Mouse (Mus musculus): Measurements from ENCODE around the gene Prdm15.

- TF ChIP-seq CTCF (IDR thresholded peaks at IDR 0.05; ENCODE audit: insufficient read depth, low read length): no peak
- no peak for TF ChIP-seq POLR2A (IDR thresholded peaks at IDR 0.05; ENCODE audit: borderline replicate concordance, extremely low read depth, low read depth, low read length)
Observed at GRCm38 (mm10) chr16:97797212-97797611, 54.4 kb downstream of the Prdm15 start.
